Mouse (Mus musculus): ENCODE data around the gene Tet1.

The Tet1 gene

DNA sequence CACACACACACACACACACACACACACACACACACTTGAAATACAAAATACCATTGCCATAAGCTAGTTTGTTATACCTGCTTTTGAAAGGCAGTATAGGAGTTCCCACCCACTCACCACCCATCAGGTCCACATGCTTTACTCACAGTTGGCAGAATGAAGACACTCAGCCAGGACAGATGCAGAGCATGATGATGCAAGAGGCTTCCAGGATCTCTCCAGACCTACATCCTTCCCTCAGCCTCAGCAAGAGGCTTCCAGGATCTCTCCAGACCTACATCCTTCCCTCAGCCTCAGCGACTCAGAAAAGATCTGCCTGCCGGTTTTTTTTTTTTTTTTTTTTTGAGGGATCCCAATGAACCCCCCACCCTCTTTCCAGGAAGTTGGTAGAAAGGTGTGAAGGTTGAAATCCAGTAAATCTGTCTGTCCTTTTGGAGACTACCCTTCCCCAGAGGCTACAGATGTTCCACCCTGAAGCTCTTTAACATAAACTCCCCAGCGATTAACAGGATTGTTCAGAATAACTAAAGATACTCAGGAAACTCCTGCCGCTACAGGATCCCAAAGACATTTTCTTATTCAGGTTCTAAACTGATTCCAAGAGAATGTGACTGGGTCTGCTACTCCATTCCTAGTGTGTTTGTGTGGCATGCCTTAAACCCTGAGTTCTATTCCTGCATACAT, 16.1 kb downstream of the Tet1 start:
- DNase-seq (ENCODE audit: low read depth, low spot score) = peak; percentile 26

DNA sequence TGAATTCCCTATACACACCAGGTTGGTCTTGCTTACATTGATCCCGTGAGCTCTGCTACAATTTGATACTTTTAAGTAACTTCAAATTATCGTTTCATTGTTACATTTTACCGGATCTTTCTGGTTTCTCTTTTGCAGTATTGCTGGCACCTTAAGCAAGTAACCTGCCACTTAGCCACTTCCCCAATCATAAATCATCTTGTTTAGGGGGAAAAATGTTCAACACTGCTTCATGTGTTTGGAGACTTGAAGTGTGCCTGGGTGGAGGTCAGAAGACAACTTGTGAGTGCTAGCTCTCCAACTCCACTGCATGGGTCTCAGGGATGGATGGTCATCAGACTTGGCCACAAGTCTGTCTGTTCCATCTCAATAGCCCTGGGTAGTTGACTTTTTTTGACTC, 17.8 kb downstream of the Tet1 start:
- no peak for DNase-seq (ENCODE audit: low read depth, low spot score)

DNA sequence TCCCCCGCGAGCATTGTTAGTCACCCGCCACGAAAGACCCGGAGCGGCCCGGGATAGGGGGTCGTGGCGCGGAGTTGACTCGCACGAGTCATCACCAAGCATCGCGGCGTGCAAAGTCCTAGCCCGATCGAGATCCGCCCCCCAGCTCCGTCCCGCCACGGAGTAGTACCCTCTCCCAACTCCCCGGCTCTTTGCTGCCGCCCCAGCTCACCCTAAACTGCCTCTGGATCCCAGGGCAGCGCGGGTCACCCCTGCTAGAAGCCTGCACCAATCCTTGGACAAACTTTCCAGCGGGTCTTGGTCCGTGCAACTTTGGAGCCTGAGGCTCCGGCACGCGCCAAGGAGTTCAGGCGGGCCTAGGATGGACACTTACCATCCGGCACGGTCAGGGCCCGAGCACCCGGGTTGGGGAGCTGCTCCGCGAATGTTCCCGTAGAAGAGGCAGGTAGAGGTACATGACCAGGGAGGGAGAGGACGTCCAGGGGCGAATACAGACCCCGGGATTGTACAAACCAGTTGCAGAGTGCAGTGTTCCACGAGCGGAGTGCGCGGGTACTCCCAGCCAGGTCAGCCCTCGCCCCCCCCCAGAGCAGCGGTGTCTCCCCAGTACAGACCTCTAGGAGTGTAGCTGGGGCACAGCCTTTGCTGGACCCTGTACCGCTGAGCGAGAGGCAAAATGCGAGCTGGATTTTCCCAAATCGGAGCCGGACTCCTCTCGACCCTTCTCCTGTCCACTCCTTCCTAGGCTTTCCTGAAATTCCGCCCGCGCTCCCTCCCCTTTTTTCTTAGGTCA, 21.8 kb downstream of the Tet1 start:
- no peak for DNase-seq (ENCODE audit: low read depth, low spot score)

DNA sequence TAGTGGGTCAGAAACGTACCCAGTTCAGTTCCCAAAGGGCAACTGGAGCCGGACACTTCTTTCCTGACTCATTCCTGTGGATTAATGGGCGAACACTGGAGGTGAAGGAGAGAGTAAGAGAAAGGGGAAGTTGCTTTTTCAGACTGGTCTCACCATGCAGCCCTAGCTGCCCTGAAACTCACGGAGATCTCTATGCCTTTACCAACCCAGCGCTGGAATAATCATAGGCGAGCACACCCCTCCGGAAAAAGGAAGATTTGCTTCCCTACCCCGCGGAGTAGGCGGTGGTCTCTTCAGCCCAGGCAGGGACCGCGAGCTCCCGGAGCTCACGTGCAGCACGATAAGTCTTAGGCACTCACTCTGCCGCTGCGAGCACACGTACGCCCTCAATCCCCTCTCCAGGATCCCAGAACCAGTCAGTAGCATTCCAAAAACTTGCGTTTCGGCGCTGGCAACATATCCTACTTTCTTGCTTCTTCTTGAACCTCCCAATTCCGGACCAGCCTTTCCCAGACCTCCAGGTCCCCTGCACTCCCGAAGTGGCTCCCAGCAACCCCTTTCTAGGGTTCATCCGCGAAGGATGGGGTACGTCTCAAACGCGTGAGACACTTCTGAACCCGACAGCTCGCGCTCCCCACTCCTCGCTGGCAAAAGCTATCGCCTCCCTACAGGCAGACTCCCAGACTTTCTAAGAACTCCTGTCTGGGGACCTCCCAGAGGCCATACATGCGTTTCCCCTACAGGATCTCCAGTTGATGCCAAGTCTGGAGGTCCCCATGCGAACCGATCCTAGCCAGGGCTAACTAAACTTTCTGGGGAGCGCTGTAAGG, 22.6 kb downstream of the Tet1 start:
- no peak for DNase-seq (ENCODE audit: low read depth, low spot score)

DNA sequence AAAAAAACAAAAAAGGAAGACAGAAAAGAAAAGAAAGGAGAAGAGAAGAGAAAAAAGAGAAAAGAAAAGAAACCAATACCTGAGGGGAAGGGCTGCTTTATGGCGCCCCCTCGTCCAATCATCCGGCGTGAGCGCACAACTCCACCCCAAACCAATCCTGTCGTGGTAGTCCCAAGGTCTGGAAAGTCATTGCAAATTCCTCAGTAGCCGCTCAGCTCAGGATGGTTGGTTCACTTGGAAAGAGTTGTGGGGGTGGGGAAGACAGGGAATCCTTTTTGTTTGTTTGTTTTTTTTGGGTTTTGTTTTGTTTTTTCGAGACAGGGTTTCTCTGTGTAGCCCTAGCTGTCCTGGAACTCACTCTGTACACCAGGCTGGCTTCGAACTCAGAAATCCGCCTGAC, 23.3 kb downstream of the Tet1 start:
- no peak for DNase-seq (ENCODE audit: low read depth, low spot score)

DNA sequence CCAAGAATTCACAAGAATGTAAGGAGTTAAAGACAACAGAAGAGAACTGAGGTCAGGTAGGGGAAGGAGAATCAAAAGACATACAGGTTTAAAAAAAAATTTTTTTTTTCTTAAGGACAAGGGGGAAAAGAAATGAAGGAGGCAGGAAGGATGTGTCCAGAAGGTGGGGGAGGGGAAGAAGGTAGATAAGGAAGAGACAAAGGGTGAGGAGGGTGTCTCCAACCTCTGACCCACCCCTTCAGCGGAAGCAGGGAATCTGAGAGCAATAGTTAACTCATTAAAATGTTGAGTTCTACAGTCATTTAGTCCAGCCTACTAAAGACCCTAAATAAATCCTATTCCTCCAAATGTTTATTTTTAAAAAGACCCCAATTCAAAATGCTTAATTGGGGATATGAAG, 24.3 kb downstream of the Tet1 start:
- no peak for DNase-seq (ENCODE audit: low read depth, low spot score)

DNA sequence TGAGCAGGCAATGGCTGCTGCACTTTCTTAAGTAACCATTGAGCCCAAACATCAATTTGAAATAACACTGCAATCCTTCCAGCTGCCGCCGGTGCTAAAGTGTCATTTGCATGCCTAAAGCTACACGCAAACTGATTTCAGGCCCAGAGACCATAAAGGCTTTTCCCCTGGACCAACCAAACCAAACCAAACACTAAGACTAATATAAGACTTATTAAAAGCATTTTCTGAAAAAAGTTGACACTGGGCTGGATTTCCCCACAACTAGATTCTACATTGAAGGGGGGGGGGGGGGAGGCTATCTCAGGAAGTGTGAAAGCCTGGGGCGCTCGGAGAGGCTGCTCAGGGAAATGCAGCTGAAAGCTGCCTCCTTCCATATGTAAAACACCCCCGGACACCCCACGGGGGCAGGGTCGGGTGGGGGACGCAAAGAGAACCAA, 24.8 kb downstream of the Tet1 start:
- no peak for DNase-seq (ENCODE audit: low read depth, low spot score)

DNA sequence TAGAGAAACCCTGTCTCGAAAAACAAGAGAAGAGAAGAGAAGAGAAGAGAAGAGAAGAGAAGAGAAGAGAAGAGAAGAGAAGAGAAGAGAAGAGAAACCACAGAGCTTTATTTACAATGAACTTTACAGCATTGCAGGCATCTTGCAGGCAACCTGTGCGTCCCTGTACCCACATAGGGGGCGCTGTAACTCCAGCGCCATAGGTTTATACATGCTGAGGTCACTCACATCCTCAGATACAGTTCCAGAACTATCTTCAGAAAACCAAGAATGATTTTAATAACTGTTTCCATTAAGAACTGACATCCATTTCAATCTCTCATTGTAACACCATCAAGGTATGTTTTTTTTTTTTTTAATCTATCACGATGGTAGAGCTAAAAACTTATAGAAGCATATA, 27.6 kb downstream of the Tet1 start:
- no peak for DNase-seq (ENCODE audit: low read depth, low spot score)

DNA sequence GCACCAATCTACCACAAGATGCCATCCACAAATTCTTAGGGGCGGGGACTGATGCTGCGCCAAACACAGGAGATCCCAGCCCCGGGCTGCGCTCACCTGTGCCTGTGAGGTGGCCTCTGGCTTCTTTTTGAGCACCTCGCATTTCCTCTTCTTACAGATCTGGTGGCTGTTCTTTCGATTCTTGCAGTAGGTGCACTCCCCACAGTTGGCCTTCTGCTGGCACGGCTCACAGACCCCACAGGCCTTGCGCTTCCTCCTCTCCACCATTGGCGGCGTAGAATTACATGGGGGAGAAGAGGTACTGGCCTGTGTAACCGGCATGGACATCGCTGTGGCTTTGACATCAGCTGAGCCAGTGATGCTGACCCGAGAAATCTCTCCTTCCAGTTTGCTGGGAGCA, 30.7 kb downstream of the Tet1 start:
- no peak for DNase-seq (ENCODE audit: low read depth, low spot score)

DNA sequence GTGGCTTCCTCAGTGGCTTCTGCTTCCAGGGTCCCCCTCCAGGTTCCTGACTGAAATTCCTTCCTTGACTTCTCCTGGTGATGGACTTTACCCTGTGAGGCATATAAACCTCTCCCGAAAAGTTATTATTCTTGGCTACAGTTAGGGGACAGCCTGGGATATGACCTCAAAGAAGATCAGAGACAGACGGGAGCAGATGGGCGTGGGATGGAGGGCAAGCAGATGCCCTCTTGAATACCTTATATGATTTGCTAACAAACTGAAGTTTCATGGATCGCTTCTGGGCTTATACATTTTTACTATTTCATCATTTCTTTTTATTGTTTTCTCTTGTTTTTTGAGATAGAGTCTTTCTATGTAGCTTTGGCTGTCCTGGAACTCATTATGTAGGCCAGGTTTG, 33.2 kb downstream of the Tet1 start:
- DNase-seq (ENCODE audit: low read depth, low spot score) = no peak

DNA sequence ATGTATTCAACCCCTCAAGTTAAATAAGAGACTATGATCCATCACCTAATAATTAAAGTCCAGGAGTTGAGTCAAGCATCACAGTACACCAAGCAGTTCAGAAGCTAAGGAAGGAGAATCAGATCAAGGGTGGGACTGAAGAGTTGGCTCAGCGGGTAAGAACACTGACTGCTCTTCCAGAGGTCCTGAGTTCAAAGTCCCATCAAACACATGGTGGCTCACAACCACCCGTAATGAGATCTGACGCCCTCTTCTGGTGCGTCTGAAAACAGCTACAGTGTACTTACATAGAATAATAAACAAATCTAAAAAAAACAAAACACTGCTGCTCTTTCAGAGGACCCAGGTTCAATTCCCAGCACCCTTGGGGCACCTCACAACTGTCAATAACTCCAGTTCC, 34.0 kb downstream of the Tet1 start:
- DNase-seq (ENCODE audit: low read depth, low spot score) = no peak

DNA sequence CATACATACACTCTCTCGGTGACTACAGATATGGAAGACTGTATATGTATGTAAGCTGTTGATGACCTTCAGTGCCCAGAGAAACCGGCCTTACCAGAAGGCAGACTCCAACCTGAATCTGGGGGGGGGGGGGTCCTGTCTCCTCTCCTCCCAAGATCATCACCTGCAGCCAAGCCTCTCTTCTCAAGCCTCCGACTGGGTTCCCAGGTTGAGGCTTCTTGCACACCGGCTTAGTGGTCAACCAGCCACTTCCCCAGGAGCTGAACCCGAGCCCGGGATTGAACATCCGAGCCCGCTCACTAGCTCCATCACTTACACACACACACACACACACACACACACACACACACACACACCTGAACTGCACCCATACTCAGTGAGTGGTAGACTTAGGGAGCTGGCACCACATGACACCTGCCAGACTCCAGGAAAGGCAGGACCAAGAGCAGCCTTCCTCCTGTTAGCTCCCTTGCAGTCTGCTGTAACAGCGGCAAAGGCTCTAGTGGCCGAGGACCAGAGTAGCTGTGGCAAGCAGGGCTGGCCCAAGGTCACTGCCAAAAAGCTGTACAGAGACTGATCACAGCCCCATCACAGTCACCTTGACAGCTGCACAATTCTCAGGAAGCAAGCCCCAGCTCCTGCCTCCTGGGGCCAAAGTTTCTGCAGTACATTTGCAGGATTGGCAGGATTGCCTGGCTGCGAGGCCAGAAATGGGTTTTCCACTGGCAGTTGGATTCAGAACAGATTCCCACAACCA, 42.6 kb downstream of the Tet1 start:
- DNase-seq (ENCODE audit: low read depth, low spot score) = no peak

DNA sequence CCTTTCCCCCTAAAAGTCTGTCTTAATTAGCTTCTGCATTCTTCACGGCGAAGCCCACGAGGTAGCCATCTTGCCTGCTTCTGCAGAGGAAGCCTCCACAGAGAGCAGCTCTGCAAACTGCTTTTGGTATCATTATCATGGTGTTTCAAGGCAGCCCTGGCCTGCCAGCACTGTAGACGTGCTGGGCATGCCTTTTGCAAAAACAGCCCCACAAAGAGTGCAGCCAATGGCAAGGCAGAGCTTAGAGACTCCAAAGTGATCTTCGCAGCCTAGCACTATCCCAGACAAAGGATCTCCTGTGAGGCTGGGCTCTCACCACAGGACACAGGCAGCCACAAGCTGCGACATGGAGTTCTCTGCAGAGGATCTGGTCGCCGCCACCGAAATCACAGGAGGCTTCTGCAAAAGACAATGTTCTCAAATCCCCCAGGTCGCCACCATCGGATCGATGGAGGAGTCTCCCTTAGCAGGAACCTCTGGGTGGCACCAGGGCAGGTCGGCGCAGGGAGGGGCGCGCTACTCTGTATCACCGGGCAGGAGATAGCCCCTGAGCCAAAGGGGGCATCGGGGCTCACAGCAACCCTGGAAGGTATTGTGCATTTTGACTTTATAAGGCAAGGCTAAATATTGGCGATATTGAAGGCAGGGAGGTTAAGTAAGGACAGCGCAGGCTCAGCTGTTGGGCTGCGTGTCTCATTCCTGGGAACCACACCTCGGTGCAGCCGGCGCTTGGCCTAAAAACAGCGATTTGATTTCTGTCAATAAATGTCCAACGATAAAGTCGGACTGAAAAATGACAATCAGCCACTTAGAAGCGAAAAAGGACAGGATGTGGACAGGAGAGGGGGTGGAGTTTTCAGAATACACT, 43.4 kb downstream of the Tet1 start:
- DNase-seq (ENCODE audit: low read depth, low spot score) = peak; percentile 95

DNA sequence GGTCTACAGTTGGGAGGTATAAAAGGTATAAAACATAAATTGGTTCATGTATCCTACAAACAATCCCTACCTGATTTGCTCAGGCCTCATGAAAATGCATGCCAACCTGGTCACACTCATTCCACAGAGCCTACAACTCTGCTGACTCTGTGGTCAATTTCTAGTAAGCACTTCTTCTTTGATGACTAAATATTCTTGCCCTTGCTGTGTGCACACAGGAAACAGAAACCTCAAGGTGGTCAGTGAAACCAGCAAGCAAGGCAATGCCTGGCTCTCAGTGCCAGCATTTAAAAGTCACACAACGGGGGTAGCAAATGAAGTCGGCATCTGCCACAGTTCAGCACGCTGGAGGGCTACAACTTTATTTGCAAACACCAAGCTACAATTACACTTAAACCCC, 45.2 kb downstream of the Tet1 start:
- DNase-seq (ENCODE audit: low read depth, low spot score) = no peak

DNA sequence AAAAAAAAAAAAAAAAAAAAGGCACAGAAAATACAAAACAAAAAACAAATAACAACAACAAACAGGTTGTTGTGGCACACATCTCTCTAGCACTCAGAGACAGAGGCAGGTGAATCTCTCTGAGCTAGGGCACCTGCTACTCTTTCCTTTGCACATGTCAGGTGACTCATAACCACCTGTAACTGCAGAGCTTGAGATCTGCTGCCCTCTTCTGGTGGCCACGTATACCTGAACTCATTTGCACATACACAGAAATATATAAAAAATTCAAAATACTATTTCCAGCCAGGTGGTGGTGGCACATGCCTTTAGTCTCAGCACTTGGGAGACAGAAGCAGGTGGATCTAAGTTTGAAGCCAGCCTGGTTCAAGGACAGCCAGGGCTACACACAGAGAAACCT, 46.4 kb downstream of the Tet1 start:
- DNase-seq (ENCODE audit: low read depth, low spot score) = no peak

DNA sequence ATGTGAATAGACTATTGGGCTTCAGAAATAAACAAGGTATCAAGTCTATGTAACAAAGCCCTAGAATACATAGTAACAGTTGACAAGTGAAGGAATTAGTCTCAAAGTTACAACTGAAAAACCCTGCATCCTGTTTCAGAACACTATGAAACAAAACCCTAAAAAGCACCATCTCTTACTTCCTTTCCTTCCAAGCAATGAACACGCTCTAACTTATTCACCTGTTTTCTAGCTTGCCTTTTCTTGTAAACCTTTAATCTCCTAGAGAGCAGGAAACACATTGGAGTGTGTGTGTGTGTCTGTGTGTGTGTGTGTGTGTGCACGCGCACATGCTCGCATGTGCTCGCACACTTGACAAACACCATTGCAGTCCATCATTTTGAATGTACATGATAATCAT, 49.8 kb downstream of the Tet1 start:
- DNase-seq (ENCODE audit: low read depth, low spot score) = no peak

DNA sequence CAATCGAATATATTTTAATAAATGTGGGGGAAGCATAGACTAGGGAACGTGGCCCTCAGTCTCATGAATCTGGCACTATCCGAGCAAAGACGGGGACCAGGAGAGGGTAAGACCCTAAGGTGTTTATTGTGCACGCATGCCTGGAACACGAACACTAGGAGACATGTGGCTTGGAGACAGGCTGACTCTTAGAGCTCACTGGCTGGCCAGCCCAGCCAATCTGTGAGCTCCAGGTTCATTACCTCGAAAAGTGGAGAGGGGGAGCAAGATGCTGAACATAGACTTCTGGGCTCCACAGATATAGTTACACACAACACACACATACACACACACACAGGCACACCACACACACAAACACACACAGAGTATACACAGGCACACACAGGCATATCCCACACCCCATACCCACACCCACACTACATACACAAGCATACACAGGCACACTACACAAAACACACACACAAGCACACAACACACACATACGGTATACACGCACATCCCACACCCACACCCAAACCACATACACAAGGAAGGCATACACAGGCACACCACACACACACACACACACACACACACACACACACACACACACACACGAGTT, 52.0 kb downstream of the Tet1 start:
- DNase-seq (ENCODE audit: low read depth, low spot score) = no peak

DNA sequence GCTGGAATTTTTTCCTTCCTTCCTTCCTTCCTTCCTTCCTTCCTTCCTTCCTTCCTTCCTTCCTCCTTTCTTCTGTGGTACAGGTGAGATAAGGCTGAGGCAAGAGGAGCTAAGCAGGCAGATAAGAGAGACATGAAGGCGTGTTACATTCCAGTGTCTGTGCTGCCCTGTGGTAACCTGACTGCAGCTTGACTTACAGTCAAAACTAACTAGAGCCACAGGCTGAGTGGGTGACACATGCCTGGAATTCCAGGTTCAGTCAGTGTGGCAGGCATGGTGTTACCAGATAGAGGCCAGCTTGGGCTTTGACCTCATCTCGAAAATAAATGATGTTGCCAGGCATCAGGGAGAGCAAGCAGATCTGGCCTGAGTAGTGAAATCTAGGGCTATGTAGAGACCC, 53.8 kb downstream of the Tet1 start:
- no peak for DNase-seq (ENCODE audit: low read depth, low spot score)

DNA sequence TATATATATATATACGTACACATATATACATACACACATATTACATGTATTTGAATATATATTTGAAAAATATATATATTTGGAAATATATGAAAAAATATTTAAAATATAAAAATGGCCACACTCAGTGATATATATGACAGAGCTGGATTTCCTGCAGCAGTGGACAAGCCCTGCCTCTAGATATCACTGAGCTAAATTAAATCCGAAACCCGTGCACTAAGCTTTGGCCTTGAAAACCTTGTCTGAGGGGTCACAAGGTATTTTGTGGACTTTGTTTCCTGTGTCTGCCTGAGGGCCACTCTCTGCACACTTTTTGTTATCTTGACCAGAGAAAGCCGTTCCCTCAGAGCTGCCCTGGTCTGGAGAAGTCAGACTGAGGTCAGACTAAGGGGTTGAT, 54.2 kb downstream of the Tet1 start:
- DNase-seq (ENCODE audit: low read depth, low spot score) = no peak

DNA sequence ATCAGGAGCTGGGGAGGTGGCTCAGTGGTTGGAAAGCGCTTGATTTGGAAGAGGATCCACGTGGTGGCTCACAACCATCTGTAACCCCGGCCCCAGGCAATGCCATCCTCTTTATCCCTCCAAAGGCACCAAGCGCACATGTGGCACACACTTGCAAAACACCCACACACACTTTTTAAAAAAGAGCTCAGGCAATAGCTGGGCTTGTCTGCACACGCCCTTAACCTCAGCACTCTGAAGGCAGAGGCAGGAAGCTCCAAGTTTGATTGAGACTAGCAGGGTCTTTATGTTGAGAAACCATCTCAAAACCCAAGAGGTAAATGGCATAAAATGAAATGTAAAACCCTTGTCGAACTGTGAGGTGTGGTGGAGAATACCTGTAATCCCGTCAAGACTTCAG, 57.2 kb downstream of the Tet1 start:
- DNase-seq (ENCODE audit: low read depth, low spot score) = no peak

All from telencephalon, adult 2 months (tissue).